Mouse (Mus musculus) layer of hippocampus, adult 2 months (tissue): Measurements from ENCODE around the gene Cfap61. TPM values are rescaled to one million over a fixed set of nuclear protein-coding genes. Genes with fewer than 3 reads are reported as not detected.

Source experiments
- DNase-seq, 2 experiments: peaks; one replicate each; pipeline ENCODE4 v3.0.0; 2022; ENCODE audit warnings: low spot score in 2 of 2
- H3K27ac ChIP-seq: fragments of 200-600 bp; 2 replicates; pipeline ENCODE4 v1.8.1; 2022
- H3K4me3 ChIP-seq: fragments of 200-600 bp; 2 replicates; pipeline ENCODE4 v1.8.1; 2022; ENCODE audit warnings: mild to moderate bottlenecking
- CTCF ChIP-seq: fragments of 200-600 bp; conservative IDR thresholded peaks from 2 replicates; pipeline ENCODE4 v1.8.1; 2022; ENCODE audit warnings: antibody characterized with exemption, mild to moderate bottlenecking, moderate library complexity
- total RNA-seq, 2 experiments: library from RNA; stranded (reverse); gene quantifications; 2 replicates each; pipeline ENCODE4 v1.2.3; 2021

Gene Cfap61
- total RNA-seq, 2 experiments from 2014 or later = 2.0 to 2.2 TPM

DNA sequence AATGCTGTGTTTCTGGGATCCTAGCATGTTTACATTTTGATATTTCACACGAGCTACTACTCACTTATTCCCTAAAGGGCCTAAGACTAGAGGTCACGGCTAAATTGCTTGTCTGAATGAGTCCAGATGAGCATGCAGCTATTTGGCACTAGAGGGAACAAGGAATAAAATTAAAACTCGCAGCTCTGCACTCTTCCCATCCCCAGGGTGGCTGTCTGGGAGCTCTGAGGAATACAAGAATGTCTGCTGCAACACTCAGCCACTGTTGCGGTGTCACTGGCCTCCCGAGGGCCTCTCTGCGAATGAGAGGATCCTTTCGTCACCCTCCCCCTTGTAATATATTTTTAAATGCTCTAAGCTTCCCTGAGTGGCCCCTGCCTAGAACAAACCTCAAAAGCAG lies 310.8 kb downstream of the Cfap61 start:
- no peak for TF ChIP-seq CTCF
- DNase-seq = no peak
- H3K27ac ChIP-seq = no peak overlapping the region
- H3K4me3 ChIP-seq = no peak overlapping the region

- Histone ChIP-seq H3K27ac (no peak overlapping the region), H3K4me3 (no peak overlapping the region)
- no peak for DNase-seq
- TF ChIP-seq CTCF = no peak
Measured at GRCm38 (mm10) chr2:146246409-146247075, 312.0 kb downstream of the Cfap61 start.

DNA sequence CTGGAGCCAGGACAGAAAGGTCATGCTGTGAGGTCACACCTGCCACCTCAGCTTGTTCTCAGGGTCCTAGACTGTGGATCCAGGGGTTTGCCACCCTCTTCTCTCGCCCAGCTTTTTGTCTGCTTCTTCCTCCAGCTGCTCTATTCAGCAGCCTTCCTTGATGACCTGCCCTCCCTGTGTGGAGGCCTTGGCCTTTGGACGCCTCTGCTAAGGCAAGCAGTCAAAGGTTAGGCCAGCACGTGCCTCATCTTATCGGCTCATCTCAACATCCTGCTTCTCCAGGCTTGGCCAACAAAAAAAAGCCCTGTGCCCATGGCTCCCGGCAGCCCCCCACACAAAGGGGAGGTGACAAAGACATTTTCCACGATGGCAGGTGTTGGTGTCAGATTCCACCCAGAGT lies 313.0 kb downstream of the Cfap61 start:
- Histone ChIP-seq H3K27ac (no peak overlapping the region), H3K4me3 (no peak overlapping the region)
- TF ChIP-seq CTCF = no peak
- DNase-seq = no peak

- no peak for TF ChIP-seq CTCF
- Histone ChIP-seq H3K27ac (no peak overlapping the region), H3K4me3 (no peak overlapping the region)
- DNase-seq = no peak
Measured at GRCm38 (mm10) chr2:146249033-146249432, 314.4 kb downstream of the Cfap61 start.

GRCm38 (mm10) chr2:146250236-146250904 lies 315.8 kb downstream of the Cfap61 start:
- Histone ChIP-seq H3K27ac (no peak overlapping the region), H3K4me3 (no peak overlapping the region)
- no peak for TF ChIP-seq CTCF
- no peak for DNase-seq

DNA sequence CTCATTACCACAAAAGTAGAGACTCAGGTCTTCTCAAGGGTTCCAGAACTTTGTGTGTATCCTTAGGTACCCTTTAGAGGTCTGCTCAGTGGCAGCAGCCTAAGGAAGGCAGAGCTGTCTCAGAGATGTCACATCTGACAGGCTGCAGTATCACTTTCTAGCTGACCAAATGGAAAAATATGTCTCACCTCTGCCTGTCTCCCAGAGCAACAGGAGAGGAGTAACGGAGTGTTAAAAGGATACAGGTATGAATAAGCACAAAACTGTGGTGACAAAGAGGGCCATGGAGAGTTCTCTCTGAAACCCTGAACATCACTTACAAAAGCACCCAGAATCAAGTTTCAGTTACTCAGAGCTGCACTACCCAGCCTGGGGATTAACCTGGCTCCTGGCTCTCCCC lies 319.8 kb downstream of the Cfap61 start:
- DNase-seq = no peak
- TF ChIP-seq CTCF = no peak

DNA sequence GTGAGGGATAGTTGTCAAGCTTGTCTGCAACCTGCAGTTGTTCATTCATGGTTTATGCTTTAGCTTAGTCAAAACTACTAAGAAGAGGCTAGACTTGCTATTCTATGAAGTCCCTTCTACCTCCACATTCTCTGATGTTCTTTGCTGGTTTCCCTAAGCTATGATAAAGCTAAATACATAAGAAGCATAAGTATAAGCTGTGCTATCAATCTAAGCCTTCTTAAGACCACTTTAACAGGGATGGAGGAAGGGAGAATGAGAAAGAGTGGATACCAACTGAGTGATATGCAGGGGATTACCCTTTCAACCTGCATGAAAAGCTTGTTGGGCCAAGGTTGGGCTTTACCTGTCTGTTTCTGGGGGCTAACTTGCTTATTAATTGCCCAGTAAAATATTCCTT lies 321.1 kb downstream of the Cfap61 start:
- TF ChIP-seq CTCF = no peak
- no peak for DNase-seq
- Histone ChIP-seq H3K27ac (no peak overlapping the region), H3K4me3 (no peak overlapping the region)

More for the DNA sequence above, 319.8 kb downstream of the Cfap61 start:
- Histone ChIP-seq H3K4me3 (no peak overlapping the region), H3K27ac (no peak overlapping the region)

DNA sequence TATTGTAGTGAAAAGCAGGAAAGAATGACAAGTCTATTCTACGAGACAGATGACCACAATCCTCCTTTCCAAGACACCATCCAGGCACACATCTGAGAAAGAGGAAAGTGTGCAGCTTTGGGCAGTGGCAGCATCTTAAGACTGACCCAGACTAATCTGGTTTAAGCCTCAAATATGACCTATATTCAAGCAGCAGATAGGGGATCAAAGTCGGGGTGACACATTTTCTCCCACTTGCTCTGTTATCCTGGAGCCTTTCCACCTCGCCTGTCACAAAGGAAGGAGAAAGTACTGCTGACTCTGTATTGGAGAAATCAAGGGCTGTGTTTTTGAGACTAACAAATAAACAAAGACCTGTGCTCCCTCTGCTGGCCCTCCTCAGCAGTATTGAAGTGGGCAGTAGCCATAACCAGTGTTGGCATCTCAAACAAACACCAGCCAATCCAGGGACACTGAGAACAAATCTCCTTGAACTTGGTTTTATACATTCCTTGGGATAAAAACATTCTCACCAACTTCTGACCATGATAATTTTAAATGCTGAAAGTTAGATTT lies 321.8 kb downstream of the Cfap61 start:
- TF ChIP-seq CTCF = peak; percentile 71
- Histone ChIP-seq H3K4me3 (no peak overlapping the region), H3K27ac (peak overlapping the region; percentile 1; the same call in 1 of the 2 replicates)
- DNase-seq = no peak

- Histone ChIP-seq H3K4me3 (no peak overlapping the region), H3K27ac (peak overlapping the region; percentile 53; the same call in 1 of the 2 replicates)
- TF ChIP-seq CTCF = no peak
- no peak for DNase-seq
Measured at GRCm38 (mm10) chr2:146257037-146257436, 322.5 kb downstream of the Cfap61 start.

DNA sequence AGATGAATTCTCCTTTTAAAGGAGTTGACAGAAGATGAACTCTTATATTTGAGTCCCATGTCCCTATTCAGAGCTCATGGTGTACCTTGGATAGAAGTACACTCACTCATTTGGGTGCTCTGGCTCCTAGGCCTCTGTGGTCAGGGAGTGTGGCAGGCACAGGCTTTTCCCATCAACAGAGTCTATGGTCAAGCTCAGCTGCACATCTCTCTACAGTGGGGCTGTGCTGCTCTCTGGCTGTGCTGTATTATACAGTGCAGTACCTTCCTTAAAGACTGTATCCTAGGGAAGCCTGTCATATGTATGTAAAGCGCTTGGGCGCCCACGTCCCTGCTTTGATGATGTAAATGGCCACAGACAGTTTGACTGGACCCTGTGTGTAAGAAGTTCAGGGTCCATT lies 323.0 kb downstream of the Cfap61 start:
- Histone ChIP-seq H3K4me3 (no peak overlapping the region), H3K27ac (peak overlapping the region; percentile 53)
- no peak for DNase-seq
- TF ChIP-seq CTCF = no peak

DNA sequence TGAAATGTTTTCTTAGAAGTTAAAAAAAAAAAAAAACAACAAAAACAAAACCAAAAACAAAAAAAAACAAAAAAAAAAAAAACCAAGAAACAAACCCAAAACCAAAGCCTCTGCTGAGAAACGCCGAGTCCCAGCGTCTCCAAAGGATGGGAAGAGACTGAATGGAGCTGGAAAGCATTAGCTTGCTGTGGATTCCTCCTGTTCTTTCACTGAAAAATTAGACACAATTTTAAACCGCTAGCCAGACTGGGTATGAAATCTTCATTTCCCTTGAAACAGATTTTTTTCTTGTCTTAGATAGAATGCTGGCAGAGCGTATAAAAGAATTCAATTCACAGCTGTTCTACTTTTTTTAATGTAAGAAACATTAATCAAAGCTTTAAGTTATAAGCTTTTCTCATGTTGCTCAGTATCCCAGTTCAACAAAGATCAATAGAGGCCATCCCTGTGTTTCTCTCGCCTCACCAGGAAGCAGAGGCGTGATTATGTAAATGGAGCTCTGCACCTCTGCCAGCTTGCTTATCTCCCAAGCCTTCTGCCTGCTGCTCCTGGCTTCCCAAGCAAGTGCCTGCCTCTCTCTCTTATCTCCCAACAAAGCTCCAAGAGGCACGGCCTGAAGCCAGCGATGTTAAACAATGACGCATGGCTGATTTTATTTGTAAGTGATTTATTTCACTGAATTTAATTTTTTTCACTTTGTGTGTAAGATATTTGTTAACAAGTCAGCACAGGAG lies 324.3 kb downstream of the Cfap61 start:
- TF ChIP-seq CTCF = no peak
- H3K27ac ChIP-seq = peak overlapping the region; percentile 73

GRCm38 (mm10) chr2:146259787-146260560 lies 325.4 kb downstream of the Cfap61 start:
- peak overlapping the region; percentile 73; the same call in 1 of the 2 replicates for H3K27ac ChIP-seq

More for the DNA sequence above, 324.3 kb downstream of the Cfap61 start:
- peak; percentile 24 to 42 for DNase-seq
- no peak overlapping the region for H3K4me3 ChIP-seq

More at GRCm38 (mm10) chr2:146259787-146260560, 325.4 kb downstream of the Cfap61 start:
- no peak for TF ChIP-seq CTCF
- no peak for DNase-seq
- H3K4me3 ChIP-seq = no peak overlapping the region
